Mouse (Mus musculus) kidney, adult 2 months (tissue): ENCODE results near the gene Fhdc1.

Experiments
- CTCF ChIP-seq: fragments of 200-500 bp; conservative IDR thresholded peaks from 2 replicates; pipeline ENCODE4 v1.5.1; 2011; ENCODE audit warnings: low read depth, mild to moderate bottlenecking, control low read depth, low read length, moderate library complexity, mixed read lengths; ENCODE audit not compliant: insufficient read depth, insufficient read length
- POLR2A ChIP-seq: fragments of 200-500 bp; IDR thresholded peaks from one replicate; pipeline ENCODE4 v1.6.1; 2011; ENCODE audit warnings: low read depth, low read length, control low read depth

DNA sequence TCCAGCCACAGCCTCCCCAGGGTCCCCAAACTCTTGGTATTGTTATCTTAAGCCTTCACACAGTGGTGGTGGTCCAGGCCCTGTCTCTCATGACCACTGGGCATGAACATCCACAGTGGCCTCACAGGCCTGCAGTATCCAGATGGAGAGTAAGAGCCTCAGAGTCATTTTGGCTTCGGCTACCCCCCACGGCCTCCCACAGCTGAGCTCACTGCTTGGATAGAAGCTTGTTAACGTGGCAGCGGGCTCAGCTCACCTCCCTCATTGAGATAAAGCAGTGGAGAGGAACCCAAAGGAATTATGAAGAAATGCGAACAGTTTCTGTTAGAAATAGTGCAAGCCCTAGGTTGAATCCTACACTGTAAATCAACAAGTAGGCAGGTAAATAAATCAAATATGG lies 32.4 kb downstream of the Fhdc1 start:
- TF ChIP-seq CTCF: no peak
- TF ChIP-seq POLR2A: no peak
